Mouse (Mus musculus) midbrain, embryonic 12.5 days (tissue): Measurements from ENCODE around the gene Gm27021. TPM values are rescaled to one million over a fixed set of nuclear protein-coding genes. Genes with fewer than 3 reads are reported as not detected.

Experiments
- ATAC-seq: fragments of 200-750 bp; cut with Nextera tagmentation; 2 replicates; pipeline ENCODE4 v1.8.0; 2017; ENCODE audit warnings: low read depth, moderate TSS enrichment, moderate library complexity; ENCODE audit not compliant: low FRiP score
- H3K27ac ChIP-seq: fragments of 300-500 bp; sonication (generic); replicated peaks from 2 replicates; pipeline ENCODE4 v1.5.1; 2016; ENCODE audit warnings: mild to moderate bottlenecking
- H3K27me3 ChIP-seq: fragments of 300-500 bp; sonication (generic); 2 replicates; pipeline ENCODE4 v1.6.1; 2016; ENCODE audit warnings: mild to moderate bottlenecking
- H3K36me3 ChIP-seq: fragments of 300-500 bp; sonication (generic); 2 replicates; pipeline ENCODE4 v1.6.1; 2016
- H3K4me1 ChIP-seq: fragments of 300-500 bp; sonication (generic); 2 replicates; pipeline ENCODE4 v1.6.1; 2016
- H3K4me2 ChIP-seq: fragments of 300-500 bp; sonication (generic); replicated peaks from 2 replicates; pipeline ENCODE4 v1.6.1; 2016; ENCODE audit warnings: mild to moderate bottlenecking, moderate library complexity
- H3K4me3 ChIP-seq: fragments of 300-500 bp; sonication (generic); 2 replicates; pipeline ENCODE4 v1.5.1; 2016; ENCODE audit warnings: mild to moderate bottlenecking
- H3K9ac ChIP-seq: fragments of 300-500 bp; sonication (generic); replicated peaks from 2 replicates; pipeline ENCODE4 v1.6.1; 2016; ENCODE audit warnings: mild to moderate bottlenecking, moderate library complexity
- H3K9me3 ChIP-seq: fragments of 300-500 bp; sonication (generic); 2 replicates; pipeline ENCODE4 v1.6.1; 2016; ENCODE audit warnings: mild to moderate bottlenecking
- WGBS: fragments of 180-500 bp; shearing (Covaris S2); methylation state at CpG from one replicate; pipeline ENCODE4 v1.1.7; 2016; 5-methylcytosine and 5-hydroxymethylcytosine counted together
- polyA plus RNA-seq: library from polyadenylated mRNA; unstranded; fragments of >200 nt; fragmentation: Nextera tagmentation; extraction: Ambion mirVana; gene quantifications from 2 replicates; pipeline ENCODE4 v1.2.1, GENCODE M21; 2016

The Gm27021 gene
- polyA plus RNA-seq, 1 experiment from 2014 or later = 3.0 TPM

GRCm38 (mm10) chr8:120589921-120590320 lies 78.0 kb downstream of the Gm27021 start:
- H3K4me2 ChIP-seq = peak overlapping the region; percentile 94
- H3K36me3 ChIP-seq = peaks cover 15% of the 10 kb centered on the region; the same call in 1 of the 2 replicates
- no peaks in the 10 kb centered on the region for H3K9me3 ChIP-seq
- peaks cover 30% of the 10 kb centered on the region for H3K4me1 ChIP-seq
- H3K27ac ChIP-seq = no peak overlapping the region; the same call in 1 of the 2 replicates
- peaks cover 4% of the 10 kb centered on the region; the same call in 1 of the 2 replicates for H3K27me3 ChIP-seq
- ATAC-seq = no peak
- H3K9ac ChIP-seq = peak overlapping the region; percentile 52; the same call in 1 of the 2 replicates
- H3K4me3 ChIP-seq = peak overlapping the region; percentile 56
- WGBS = 56% methylated on average over 2 of the region's 2 CpGs

DNA sequence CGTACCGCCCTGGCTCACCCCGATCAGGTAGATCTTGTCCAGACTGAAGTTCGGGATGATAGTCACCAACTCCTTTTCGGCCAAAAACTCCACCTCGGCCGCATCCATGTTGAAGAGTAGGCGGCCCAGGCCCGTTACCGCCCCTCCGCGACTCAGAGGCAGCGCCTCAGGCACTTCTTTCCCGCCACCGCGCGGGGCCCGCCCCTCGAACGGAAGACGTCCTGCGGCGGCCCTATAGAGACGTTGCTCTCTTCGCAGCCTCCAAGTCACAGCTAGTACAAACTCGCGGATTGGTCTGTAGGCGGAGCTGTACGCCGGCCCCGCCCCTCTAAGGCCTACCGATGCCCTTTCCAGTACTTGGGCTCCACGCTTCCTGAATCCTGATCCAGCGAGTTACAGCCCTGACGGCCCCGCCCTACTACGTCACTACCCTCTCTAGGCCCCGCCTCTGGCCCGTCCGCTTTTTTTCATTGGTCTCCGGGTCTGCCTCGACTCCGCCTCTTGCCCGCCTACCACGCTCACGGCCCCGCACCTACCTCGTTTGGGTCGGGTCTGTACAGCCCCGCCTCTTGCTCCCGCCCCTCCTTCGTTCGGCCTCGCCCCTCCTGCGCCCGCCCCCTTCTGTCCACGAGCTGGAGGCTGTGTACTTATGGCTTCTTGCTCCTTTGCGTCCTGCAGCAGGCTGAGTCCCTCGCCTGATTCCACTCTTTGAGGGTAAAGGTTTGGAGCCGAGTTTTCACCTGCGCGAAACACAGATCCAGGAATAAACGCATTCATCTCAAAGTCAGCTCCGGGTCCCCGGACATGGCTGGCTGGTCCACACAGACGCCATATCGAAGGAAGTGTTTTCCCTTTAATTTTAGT lies 78.7 kb downstream of the Gm27021 start, which contains the start of gene Gins2:
Gene Gins2, minus strand, starts transcription at position 397 of the 864 bp plus-strand sequence.
- H3K9me3 ChIP-seq = no peaks in the 10 kb centered on the region
- peak within 1 kb of the TSS; percentile 94 for H3K4me2 ChIP-seq
- H3K4me1 ChIP-seq = peaks cover 30% of the 10 kb centered on the region
- peak within 1 kb of the TSS; percentile 20; the same call in 1 of the 2 replicates for H3K27ac ChIP-seq
- H3K36me3 ChIP-seq = peaks cover 19% of the 10 kb centered on the region; the same call in 1 of the 2 replicates
- H3K9ac ChIP-seq = peak within 1 kb of the TSS; percentile 68
- peak within 1 kb of the TSS; percentile 56 for H3K4me3 ChIP-seq
- peaks cover 4% of the 10 kb centered on the region; the same call in 1 of the 2 replicates for H3K27me3 ChIP-seq
- under 1% methylated on average over 67 of the region's 67 CpGs for WGBS
- ATAC-seq = peak; percentile 99

DNA sequence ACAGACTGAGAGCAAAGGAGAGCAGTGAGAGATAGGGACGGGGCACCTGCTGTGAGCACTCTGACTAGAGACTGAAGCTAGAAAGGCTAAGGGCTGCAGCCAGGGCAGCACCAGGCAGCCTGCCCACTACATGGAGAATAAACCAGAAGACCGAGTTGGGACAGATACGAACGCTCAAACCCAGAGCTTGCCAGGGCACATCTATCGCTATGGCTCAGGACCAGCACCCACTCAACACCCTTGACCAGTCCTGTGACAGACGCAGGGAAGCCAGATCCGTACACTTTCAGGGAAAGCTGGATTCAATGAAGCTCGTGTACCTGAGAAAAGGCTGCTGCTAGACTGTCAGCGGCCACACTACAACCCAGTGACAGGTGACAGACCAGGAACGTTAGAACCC lies 82.4 kb downstream of the Gm27021 start:
- no peak overlapping the region for H3K4me3 ChIP-seq
- H3K9ac ChIP-seq = no peak overlapping the region
- H3K4me2 ChIP-seq = no peak overlapping the region
- 92% methylated on average over 10 of the region's 10 CpGs for WGBS
- H3K9me3 ChIP-seq = no peaks in the 10 kb centered on the region
- no peaks in the 10 kb centered on the region for H3K27me3 ChIP-seq
- no peak for ATAC-seq
- H3K4me1 ChIP-seq = peaks cover 25% of the 10 kb centered on the region
- H3K27ac ChIP-seq = 0 out of 2 replicates have a peak overlapping the region, but pooled peaks have one; percentile 3
- H3K36me3 ChIP-seq = peaks cover 37% of the 10 kb centered on the region

GRCm38 (mm10) chr8:120581811-120582210 lies 86.1 kb downstream of the Gm27021 start:
- H3K9me3 ChIP-seq = no peaks in the 10 kb centered on the region
- no peak overlapping the region for H3K9ac ChIP-seq
- ATAC-seq = no peak; the same call in 1 of the 2 replicates
- H3K27ac ChIP-seq = peak overlapping the region; percentile 49; the same call in 1 of the 2 replicates
- 91% methylated on average over 8 of the region's 8 CpGs for WGBS
- H3K4me2 ChIP-seq = no peak overlapping the region
- H3K36me3 ChIP-seq = peaks cover 73% of the 10 kb centered on the region
- peaks cover under 1% of the 10 kb centered on the region; the same call in 1 of the 2 replicates for H3K4me1 ChIP-seq
- no peak overlapping the region for H3K4me3 ChIP-seq
- H3K27me3 ChIP-seq = no peaks in the 10 kb centered on the region

DNA sequence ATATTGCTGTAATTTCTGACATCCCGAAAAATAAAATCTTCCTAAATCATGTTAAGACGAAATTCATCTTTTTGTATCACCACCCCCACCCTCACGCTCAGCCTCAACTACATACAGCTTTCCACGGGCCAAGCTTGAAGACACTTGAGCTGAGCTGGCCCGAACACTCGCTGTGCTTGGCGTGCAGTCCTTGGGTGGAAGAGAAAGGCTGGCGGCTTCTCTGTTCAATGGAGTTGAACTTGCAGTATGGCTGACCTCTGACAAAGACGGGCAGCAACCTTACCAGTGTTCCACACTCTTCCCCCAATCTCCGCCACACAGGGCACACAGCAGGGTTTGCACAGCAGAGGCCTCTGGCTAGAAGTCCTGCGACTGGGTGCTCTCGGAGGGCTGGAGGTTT lies 86.5 kb downstream of the Gm27021 start:
- H3K36me3 ChIP-seq = peaks cover 74% of the 10 kb centered on the region
- no peaks in the 10 kb centered on the region for H3K9me3 ChIP-seq
- 92% methylated on average over 12 of the region's 12 CpGs for WGBS
- no peak overlapping the region for H3K9ac ChIP-seq
- no peaks in the 10 kb centered on the region for H3K4me1 ChIP-seq
- peak overlapping the region; percentile 49; the same call in 1 of the 2 replicates for H3K27ac ChIP-seq
- H3K4me3 ChIP-seq = no peak overlapping the region
- no peak for ATAC-seq
- H3K4me2 ChIP-seq = no peak overlapping the region
- H3K27me3 ChIP-seq = no peaks in the 10 kb centered on the region

GRCm38 (mm10) chr8:120580336-120581000 lies 87.4 kb downstream of the Gm27021 start:
- no peak overlapping the region for H3K4me2 ChIP-seq
- H3K27me3 ChIP-seq = no peaks in the 10 kb centered on the region
- peaks cover 6% of the 10 kb centered on the region; the same call in 1 of the 2 replicates for H3K4me1 ChIP-seq
- no peak overlapping the region for H3K4me3 ChIP-seq
- peaks cover 78% of the 10 kb centered on the region for H3K36me3 ChIP-seq
- ATAC-seq = no peak
- H3K27ac ChIP-seq = no peak overlapping the region
- H3K9me3 ChIP-seq = no peaks in the 10 kb centered on the region
- no peak overlapping the region for H3K9ac ChIP-seq
- 92% methylated on average over 8 of the region's 8 CpGs for WGBS

- Histone ChIP-seq H3K27ac (peak overlapping the region; percentile 49), H3K27me3 (no peaks in the 10 kb centered on the region), H3K9ac (no peak overlapping the region), H3K4me1 (peaks cover 6% of the 10 kb centered on the region; the same call in 1 of the 2 replicates), H3K36me3 (peaks cover 94% of the 10 kb centered on the region), H3K4me2 (no peak overlapping the region), H3K4me3 (no peak overlapping the region), H3K9me3 (no peaks in the 10 kb centered on the region)
- WGBS = 92% methylated on average over 17 of the region's 17 CpGs
- ATAC-seq = no peak
Observed at GRCm38 (mm10) chr8:120577821-120578220, 90.1 kb downstream of the Gm27021 start.

DNA sequence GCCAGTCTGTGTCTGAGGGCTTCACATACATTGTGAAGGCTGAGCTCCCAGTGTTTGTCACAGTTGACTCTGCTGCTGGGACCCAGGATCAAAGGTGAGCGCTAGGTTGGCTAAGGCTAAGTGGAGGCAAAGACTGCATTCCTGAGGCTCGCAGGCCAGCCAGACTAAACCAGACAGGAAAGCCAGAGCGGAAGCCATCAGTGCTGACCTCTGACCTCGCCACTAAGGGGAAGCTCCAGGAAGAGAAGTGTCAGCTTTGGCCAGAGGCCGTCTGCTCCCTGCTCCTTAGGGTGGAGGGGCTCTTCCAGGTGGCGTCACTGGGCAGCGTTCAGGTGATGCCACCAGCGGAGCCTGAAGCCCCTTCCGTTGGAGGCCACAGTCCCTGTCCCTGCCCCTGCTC lies 92.1 kb downstream of the Gm27021 start:
- H3K27ac ChIP-seq = 0 out of 2 replicates have a peak overlapping the region, but pooled peaks have one; percentile 4
- H3K9me3 ChIP-seq = no peaks in the 10 kb centered on the region
- no peaks in the 10 kb centered on the region for H3K27me3 ChIP-seq
- peaks cover 99% of the 10 kb centered on the region for H3K36me3 ChIP-seq
- H3K4me3 ChIP-seq = no peak overlapping the region
- peaks cover 9% of the 10 kb centered on the region; the same call in 1 of the 2 replicates for H3K4me1 ChIP-seq
- ATAC-seq = no peak
- H3K9ac ChIP-seq = no peak overlapping the region
- no peak overlapping the region for H3K4me2 ChIP-seq
- 64% methylated on average over 9 of the region's 9 CpGs for WGBS

GRCm38 (mm10) chr8:120574941-120575340 lies 92.9 kb downstream of the Gm27021 start:
- Histone ChIP-seq H3K4me3 (no peak overlapping the region), H3K27ac (0 out of 2 replicates have a peak overlapping the region, but pooled peaks have one; percentile 20), H3K9me3 (no peaks in the 10 kb centered on the region), H3K4me2 (no peak overlapping the region), H3K27me3 (no peaks in the 10 kb centered on the region), H3K4me1 (peaks cover 9% of the 10 kb centered on the region), H3K9ac (no peak overlapping the region), H3K36me3 (peaks cover 98% of the 10 kb centered on the region)
- ATAC-seq = no peak
- WGBS = 85% methylated on average over 19 of the region's 19 CpGs

- peaks cover 9% of the 10 kb centered on the region for H3K4me1 ChIP-seq
- no peak for ATAC-seq
- 76% methylated on average over 11 of the region's 11 CpGs for WGBS
- no peak overlapping the region for H3K4me3 ChIP-seq
- no peak overlapping the region for H3K27ac ChIP-seq
- no peak overlapping the region for H3K4me2 ChIP-seq
- H3K9me3 ChIP-seq = no peaks in the 10 kb centered on the region
- no peaks in the 10 kb centered on the region for H3K27me3 ChIP-seq
- 0 out of 2 replicates have a peak overlapping the region, but pooled peaks have one; percentile 8 for H3K9ac ChIP-seq
- H3K36me3 ChIP-seq = peaks cover 99% of the 10 kb centered on the region
Observed at GRCm38 (mm10) chr8:120573866-120574265, 94.0 kb downstream of the Gm27021 start.

GRCm38 (mm10) chr8:120572534-120572933 lies 95.3 kb downstream of the Gm27021 start:
- Histone ChIP-seq H3K9me3 (no peaks in the 10 kb centered on the region), H3K27ac (no peak overlapping the region), H3K4me1 (peaks cover 9% of the 10 kb centered on the region), H3K27me3 (no peaks in the 10 kb centered on the region), H3K4me3 (no peak overlapping the region), H3K36me3 (peaks cover 99% of the 10 kb centered on the region), H3K9ac (no peak overlapping the region), H3K4me2 (no peak overlapping the region)
- 83% methylated on average over 21 of the region's 21 CpGs for WGBS
- no peak for ATAC-seq
